Mouse (Mus musculus): ENCODE results near the gene Glmn.

- TF ChIP-seq CTCF (IDR thresholded peaks at IDR 0.05; ENCODE audit: low read depth) (no peak), EP300 (IDR thresholded peaks at IDR 0.05; ENCODE audit: low read depth) (no peak)
Observed at GRCm38 (mm10) chr5:107556969-107557368, 40.7 kb downstream of the Glmn start.

All from heart, postnatal 0 days (tissue).